Mouse (Mus musculus) kidney, embryonic 14.5 days (tissue): ENCODE measurements around the gene Lbp. TPM values are rescaled to one million over a fixed set of nuclear protein-coding genes. Genes with fewer than 3 reads are reported as not detected.
A peak's percentile ranks its signal among the peaks of the same experiment; 100 is the strongest.

Source experiments
- ATAC-seq: fragments of 200-750 bp; cut with Nextera tagmentation; 2 replicates; pipeline ENCODE4 v1.8.0; 2017; ENCODE audit warnings: moderate number of reproducible peaks, mild to moderate bottlenecking, moderate TSS enrichment, moderate library complexity; ENCODE audit not compliant: low FRiP score, low TSS enrichment
- H3K27ac ChIP-seq: fragments of 300-500 bp; sonication (generic); 2 replicates; pipeline ENCODE4 v1.5.1; 2014; ENCODE audit warnings: low read depth, mild to moderate bottlenecking, low read length, moderate library complexity, mixed read lengths
- H3K27me3 ChIP-seq: fragments of 300-500 bp; sonication (generic); 2 replicates; pipeline ENCODE4 v1.6.1; 2014; ENCODE audit warnings: mild to moderate bottlenecking, low read length; ENCODE audit not compliant: control insufficient read depth, insufficient read depth
- H3K36me3 ChIP-seq: fragments of 300-500 bp; sonication (generic); 2 replicates; pipeline ENCODE4 v1.6.1; 2014; ENCODE audit warnings: low read length, mixed read lengths; ENCODE audit not compliant: control insufficient read depth, insufficient read depth
- H3K4me1 ChIP-seq: fragments of 300-500 bp; sonication (generic); 2 replicates; pipeline ENCODE4 v1.6.1; 2014; ENCODE audit warnings: low read length, mixed read lengths; ENCODE audit not compliant: control insufficient read depth, insufficient read depth
- H3K4me2 ChIP-seq: fragments of 300-500 bp; sonication (generic); replicated peaks from 2 replicates; pipeline ENCODE4 v1.6.1; 2014; ENCODE audit warnings: low read depth, mild to moderate bottlenecking, low read length
- H3K4me3 ChIP-seq: fragments of 300-500 bp; sonication (generic); 2 replicates; pipeline ENCODE4 v1.5.1; 2014; ENCODE audit warnings: mild to moderate bottlenecking, low read length
- H3K9ac ChIP-seq: fragments of 300-500 bp; sonication (generic); 2 replicates; pipeline ENCODE4 v1.6.1; 2014; ENCODE audit warnings: low read depth, mild to moderate bottlenecking, low read length, moderate library complexity
- H3K9me3 ChIP-seq: fragments of 300-500 bp; sonication (generic); 2 replicates; pipeline ENCODE4 v1.6.1; 2016; ENCODE audit warnings: low read length; ENCODE audit not compliant: control insufficient read depth
- WGBS: fragments of 180-500 bp; shearing (Covaris S2); extraction: QIAGEN DNeasy Blood & Tissue Kit; methylation state at CpG from one replicate; pipeline ENCODE4 v1.1.7; 2014; 5-methylcytosine and 5-hydroxymethylcytosine counted together
- polyA plus RNA-seq: library from polyadenylated mRNA; unstranded; fragments of >200 nt; fragmentation: Nextera tagmentation; extraction: Ambion mirVana; gene quantifications from 2 replicates; pipeline ENCODE4 v1.2.1, GENCODE M21; 2014

Gene Lbp
- polyA plus RNA-seq, 1 experiment from 2014 or later: 30.9 TPM

GRCm38 (mm10) chr2:158346467-158346866 lies 40.2 kb downstream of the Lbp start:
- Histone ChIP-seq H3K4me3 (no peak overlapping the region), H3K27ac (no peak overlapping the region), H3K9ac (no peak overlapping the region), H3K27me3 (no peaks in the 10 kb centered on the region; the same call in 1 of the 2 replicates), H3K4me1 (0 out of 2 replicates have a peak, but pooled peaks cover 4% of the 10 kb centered on the region), H3K36me3 (no peaks in the 10 kb centered on the region), H3K9me3 (no peaks in the 10 kb centered on the region), H3K4me2 (no peak overlapping the region)
- WGBS: 74% methylated on average over 6 of the region's 6 CpGs
- no peak for ATAC-seq

GRCm38 (mm10) chr2:158347868-158348267 lies 41.6 kb downstream of the Lbp start:
- Histone ChIP-seq H3K4me3 (no peak overlapping the region), H3K4me1 (0 out of 2 replicates have a peak, but pooled peaks cover 4% of the 10 kb centered on the region), H3K27ac (no peak overlapping the region), H3K36me3 (no peaks in the 10 kb centered on the region), H3K9me3 (no peaks in the 10 kb centered on the region), H3K4me2 (no peak overlapping the region), H3K9ac (no peak overlapping the region), H3K27me3 (no peaks in the 10 kb centered on the region)
- WGBS: 5% methylated on average over 6 of the region's 6 CpGs
- peak; percentile 41; the same call in 1 of the 2 replicates for ATAC-seq

- 80% methylated on average over 3 of the region's 3 CpGs for WGBS
- Histone ChIP-seq H3K27me3 (no peaks in the 10 kb centered on the region), H3K27ac (no peak overlapping the region), H3K4me2 (no peak overlapping the region), H3K4me1 (no peaks in the 10 kb centered on the region), H3K4me3 (no peak overlapping the region), H3K36me3 (peaks cover 46% of the 10 kb centered on the region), H3K9ac (no peak overlapping the region), H3K9me3 (no peaks in the 10 kb centered on the region)
- no peak for ATAC-seq
Observed at GRCm38 (mm10) chr2:158352801-158353520, 46.7 kb downstream of the Lbp start.

DNA sequence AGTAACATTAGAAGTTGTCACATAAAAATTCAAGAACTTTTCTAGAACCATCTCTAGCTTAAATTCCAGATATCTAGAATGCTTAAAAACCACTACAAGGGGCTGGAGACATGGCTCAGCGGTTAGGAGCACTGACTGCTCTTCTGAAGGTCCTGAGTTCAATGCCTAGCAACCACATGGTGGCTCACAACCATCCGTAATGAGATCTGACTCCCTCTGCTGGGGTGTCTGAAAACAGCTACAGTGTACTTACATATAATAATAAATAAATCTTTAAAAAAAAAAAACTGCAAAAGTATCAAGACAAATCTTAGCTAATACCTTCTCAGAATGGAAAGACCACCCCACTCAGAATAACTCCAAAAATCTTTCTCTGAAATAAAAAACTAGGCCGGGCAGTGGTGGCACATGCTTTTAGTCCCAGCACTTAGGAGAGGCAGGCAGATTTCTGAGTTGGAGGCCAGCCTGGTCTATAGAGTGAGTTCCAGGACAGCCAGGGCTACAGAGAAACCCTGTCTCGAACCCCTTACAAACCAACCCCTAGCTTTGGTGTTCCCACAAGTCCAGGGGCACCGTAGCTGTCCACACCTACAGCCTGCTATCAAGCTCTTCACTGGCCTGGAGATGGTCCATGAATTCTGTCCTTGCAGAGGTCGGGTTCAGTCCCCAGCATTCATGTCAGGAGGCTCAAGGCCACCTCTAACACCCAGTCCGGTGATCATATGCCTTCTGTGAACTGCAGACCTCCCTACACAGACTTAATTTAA lies 48.2 kb downstream of the Lbp start:
- H3K27me3 ChIP-seq: no peaks in the 10 kb centered on the region
- H3K4me3 ChIP-seq: no peak overlapping the region
- no peak overlapping the region for H3K27ac ChIP-seq
- no peaks in the 10 kb centered on the region for H3K9me3 ChIP-seq
- no peak for ATAC-seq
- no peak overlapping the region for H3K4me2 ChIP-seq
- H3K36me3 ChIP-seq: peaks cover 61% of the 10 kb centered on the region
- H3K9ac ChIP-seq: no peak overlapping the region
- peaks cover 11% of the 10 kb centered on the region; the same call in 1 of the 2 replicates for H3K4me1 ChIP-seq
- 85% methylated on average over 7 of the region's 7 CpGs for WGBS

DNA sequence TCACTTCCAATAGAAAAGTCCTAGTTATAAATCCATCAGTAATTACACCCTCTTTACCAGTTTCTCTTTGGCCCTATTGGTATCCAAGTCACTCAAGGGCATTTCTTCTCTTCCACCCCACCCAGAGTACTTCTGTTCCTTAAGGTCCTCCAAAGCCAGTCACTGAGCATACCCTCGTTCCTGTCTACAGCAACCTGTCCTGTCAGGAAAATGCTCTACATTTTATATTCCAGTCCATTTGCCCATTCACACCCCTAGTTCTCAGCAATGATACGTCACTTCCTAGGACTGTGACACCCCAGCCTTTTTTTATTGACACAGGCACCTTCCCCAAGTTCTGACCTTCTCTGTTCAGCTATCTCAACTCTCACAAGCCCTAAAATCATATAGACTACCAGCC lies 48.9 kb downstream of the Lbp start:
- Histone ChIP-seq H3K9ac (no peak overlapping the region), H3K27me3 (no peaks in the 10 kb centered on the region), H3K4me3 (no peak overlapping the region), H3K36me3 (peaks cover 68% of the 10 kb centered on the region), H3K27ac (no peak overlapping the region), H3K4me2 (no peak overlapping the region), H3K4me1 (peaks cover 18% of the 10 kb centered on the region), H3K9me3 (no peaks in the 10 kb centered on the region)
- ATAC-seq: no peak
- WGBS: 84% methylated on average over 2 of the region's 2 CpGs

DNA sequence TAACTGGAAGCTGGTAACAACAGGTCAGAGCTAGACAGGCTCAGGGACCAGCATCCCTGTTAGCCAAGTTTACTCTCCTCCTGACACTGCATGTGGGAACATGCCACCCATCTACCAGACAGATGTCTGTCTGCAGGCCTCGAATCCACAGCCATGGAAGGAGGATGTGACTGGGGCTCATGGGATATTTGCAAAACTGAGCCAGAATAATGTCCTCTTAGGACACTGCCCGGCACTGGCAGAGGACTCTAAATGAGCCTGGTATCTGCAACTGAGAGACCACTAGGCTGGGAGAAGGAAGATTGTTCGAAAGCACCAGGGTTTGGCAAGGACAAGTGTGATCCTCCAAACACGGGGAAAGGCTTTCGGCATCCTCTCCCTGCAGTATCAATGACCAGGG lies 49.8 kb downstream of the Lbp start:
- Histone ChIP-seq H3K4me1 (peaks cover 18% of the 10 kb centered on the region), H3K27me3 (no peaks in the 10 kb centered on the region), H3K9ac (no peak overlapping the region), H3K4me3 (no peak overlapping the region), H3K36me3 (peaks cover 71% of the 10 kb centered on the region), H3K27ac (no peak overlapping the region), H3K9me3 (no peaks in the 10 kb centered on the region), H3K4me2 (no peak overlapping the region)
- 89% methylated on average over 5 of the region's 5 CpGs for WGBS
- no peak for ATAC-seq

- Histone ChIP-seq H3K4me3 (peak overlapping the region; percentile 96), H3K27ac (0 out of 2 replicates have a peak overlapping the region, but pooled peaks have one; percentile 86), H3K4me1 (peaks cover 18% of the 10 kb centered on the region), H3K9me3 (no peaks in the 10 kb centered on the region), H3K4me2 (peak overlapping the region; percentile 76), H3K9ac (peak overlapping the region; percentile 98), H3K36me3 (peaks cover 55% of the 10 kb centered on the region), H3K27me3 (no peaks in the 10 kb centered on the region)
- WGBS: 50% methylated on average over 12 of the region's 12 CpGs
- no peak for ATAC-seq
Observed at GRCm38 (mm10) chr2:158359757-158360620, 53.7 kb downstream of the Lbp start.

- WGBS: under 1% methylated on average over 41 of the region's 41 CpGs
Observed at GRCm38 (mm10) chr2:158360873-158361677, 54.8 kb downstream of the Lbp start.

More at GRCm38 (mm10) chr2:158360873-158361677, 54.8 kb downstream of the Lbp start:
- Histone ChIP-seq H3K36me3 (peaks cover 44% of the 10 kb centered on the region), H3K9ac (peak overlapping the region; percentile 98), H3K4me3 (peak overlapping the region; percentile 96), H3K4me2 (peak overlapping the region; percentile 76), H3K27ac (peak overlapping the region; percentile 86), H3K4me1 (peaks cover 18% of the 10 kb centered on the region), H3K27me3 (no peaks in the 10 kb centered on the region), H3K9me3 (no peaks in the 10 kb centered on the region)
- peak; percentile 89 for ATAC-seq
